Mouse (Mus musculus) liver, embryonic 12.5 days (tissue): ENCODE measurements around the gene Rmi2. TPM values are rescaled to one million over a fixed set of nuclear protein-coding genes. Genes with fewer than 3 reads are reported as not detected.

Experiments
- ATAC-seq: fragments of 200-750 bp; cut with Nextera tagmentation; 2 replicates; pipeline ENCODE4 v1.8.0; 2017; ENCODE audit warnings: moderate number of reproducible peaks, mild to moderate bottlenecking, moderate library complexity
- H3K27ac ChIP-seq: fragments of 300-500 bp; sonication (generic); 2 replicates; pipeline ENCODE4 v1.5.1; 2016; ENCODE audit warnings: mild to moderate bottlenecking
- H3K27me3 ChIP-seq: fragments of 300-500 bp; sonication (generic); replicated peaks from 2 replicates; pipeline ENCODE4 v1.6.1; 2016; ENCODE audit warnings: mild to moderate bottlenecking, moderate library complexity
- H3K36me3 ChIP-seq: fragments of 300-500 bp; sonication (generic); 2 replicates; pipeline ENCODE4 v1.6.1; 2016; ENCODE audit warnings: mild to moderate bottlenecking, moderate library complexity
- H3K4me1 ChIP-seq: fragments of 300-500 bp; sonication (generic); 2 replicates; pipeline ENCODE4 v1.6.1; 2016
- H3K4me2 ChIP-seq: fragments of 300-500 bp; sonication (generic); 2 replicates; pipeline ENCODE4 v1.6.1; 2016; ENCODE audit warnings: mild to moderate bottlenecking, moderate library complexity
- H3K4me3 ChIP-seq: fragments of 300-500 bp; sonication (generic); 2 replicates; pipeline ENCODE4 v1.5.1; 2016; ENCODE audit warnings: mild to moderate bottlenecking, moderate library complexity
- H3K9ac ChIP-seq: fragments of 300-500 bp; sonication (generic); 2 replicates; pipeline ENCODE4 v1.6.1; 2016; ENCODE audit warnings: mild to moderate bottlenecking, moderate library complexity
- H3K9me3 ChIP-seq: fragments of 300-500 bp; sonication (generic); replicated peaks from 2 replicates; pipeline ENCODE4 v1.6.1; 2016; ENCODE audit warnings: mild to moderate bottlenecking, moderate library complexity
- WGBS: fragments of 180-500 bp; shearing (Covaris S2); methylation state at CpG from one replicate; pipeline ENCODE4 v1.1.7; 2016; ENCODE audit not compliant: insufficient replicate concordance; 5-methylcytosine and 5-hydroxymethylcytosine counted together
- polyA plus RNA-seq: library from polyadenylated mRNA; unstranded; fragments of >200 nt; fragmentation: Nextera tagmentation; extraction: Ambion mirVana; gene quantifications from 2 replicates; pipeline ENCODE4 v1.2.1, GENCODE M21; 2016

Rmi2 gene
- polyA plus RNA-seq, 1 experiment from 2014 or later, result 3.8 TPM

GRCm38 (mm10) chr16:10936700-10937319 lies 102.0 kb downstream of the Rmi2 start:
- Histone ChIP-seq H3K27me3 (no peaks in the 10 kb centered on the region), H3K27ac (no peak overlapping the region), H3K36me3 (no peaks in the 10 kb centered on the region), H3K4me1 (peaks cover 8% of the 10 kb centered on the region; the same call in 1 of the 2 replicates), H3K9me3 (no peaks in the 10 kb centered on the region), H3K4me2 (no peak overlapping the region), H3K9ac (no peak overlapping the region), H3K4me3 (no peak overlapping the region)
- ATAC-seq, result no peak
- WGBS, result 55% methylated on average over 5 of the region's 5 CpGs

GRCm38 (mm10) chr16:10937497-10937896 lies 102.6 kb downstream of the Rmi2 start:
- Histone ChIP-seq H3K9me3 (no peaks in the 10 kb centered on the region), H3K4me3 (no peak overlapping the region), H3K27me3 (no peaks in the 10 kb centered on the region), H3K4me2 (no peak overlapping the region), H3K36me3 (no peaks in the 10 kb centered on the region), H3K4me1 (peaks cover 8% of the 10 kb centered on the region; the same call in 1 of the 2 replicates), H3K27ac (no peak overlapping the region), H3K9ac (no peak overlapping the region)
- WGBS, result 64% methylated on average over 11 of the region's 11 CpGs
- ATAC-seq, result no peak

- no peaks in the 10 kb centered on the region for H3K36me3 ChIP-seq
- no peak overlapping the region for H3K9ac ChIP-seq
- H3K27me3 ChIP-seq, result no peaks in the 10 kb centered on the region
- H3K4me2 ChIP-seq, result no peak overlapping the region
- ATAC-seq, result no peak
- H3K4me1 ChIP-seq, result peaks cover 8% of the 10 kb centered on the region; the same call in 1 of the 2 replicates
- no peak overlapping the region for H3K4me3 ChIP-seq
- no peak overlapping the region for H3K27ac ChIP-seq
- WGBS, result 73% methylated on average over 4 of the region's 4 CpGs
- no peaks in the 10 kb centered on the region for H3K9me3 ChIP-seq
Observed at GRCm38 (mm10) chr16:10939932-10940331, 105.1 kb downstream of the Rmi2 start.

DNA sequence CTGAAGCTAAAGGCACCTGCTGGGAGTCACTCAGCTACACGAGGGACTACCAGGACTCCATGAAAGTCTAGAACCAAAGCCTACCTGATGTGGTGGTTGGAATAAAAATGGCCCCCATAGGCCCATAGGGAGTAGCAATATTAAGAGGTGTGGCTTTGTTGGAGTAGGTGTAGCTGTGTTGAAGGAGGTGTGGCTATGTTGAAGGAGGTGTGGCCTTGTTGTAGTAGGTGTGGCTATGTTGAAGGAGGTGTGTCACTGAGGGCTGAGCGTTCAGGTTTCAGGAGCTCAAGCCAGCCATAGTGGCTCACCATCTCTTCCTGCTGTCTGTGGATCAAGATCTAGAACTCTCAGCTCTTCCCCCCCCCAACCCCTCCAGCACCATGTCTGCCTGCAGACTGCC lies 105.8 kb downstream of the Rmi2 start:
- Histone ChIP-seq H3K4me2 (no peak overlapping the region), H3K9me3 (no peaks in the 10 kb centered on the region), H3K27ac (no peak overlapping the region), H3K27me3 (no peaks in the 10 kb centered on the region), H3K36me3 (no peaks in the 10 kb centered on the region), H3K9ac (no peak overlapping the region), H3K4me3 (no peak overlapping the region), H3K4me1 (peaks cover 8% of the 10 kb centered on the region; the same call in 1 of the 2 replicates)
- WGBS, result 75% methylated on average over 2 of the region's 2 CpGs
- no peak for ATAC-seq

Other genes starting within 250 kb of the Rmi2 start
- gene Socs1, start 49.5 kb upstream of the Rmi2 start, polyA plus RNA-seq, result 1.8 TPM in 2 replicates
- gene Tnp2, start 46.4 kb upstream of the Rmi2 start, polyA plus RNA-seq, result not detected in 2 replicates
- not detected in 2 replicates for gene Prm3, start 44.1 kb upstream of the Rmi2 start, polyA plus RNA-seq
- not detected in 2 replicates for gene Prm2, start 38.9 kb upstream of the Rmi2 start, polyA plus RNA-seq
- gene Prm1, start 29.2 kb upstream of the Rmi2 start, polyA plus RNA-seq, result not detected in 2 replicates
- gene Gm11172, start 22.1 kb upstream of the Rmi2 start, polyA plus RNA-seq, result not detected in 2 replicates
- 4.9 and 6.0 TPM in 2 replicates for gene Snn, start 225.9 kb downstream of the Rmi2 start, polyA plus RNA-seq
- gene Litaf, start 231.1 kb downstream of the Rmi2 start, polyA plus RNA-seq, result 31.7 and 34.8 TPM in 2 replicates